Mouse (Mus musculus) MEL (cell line): ENCODE data around the gene Morc3. TPM values are rescaled to one million over a fixed set of nuclear protein-coding genes. Genes with fewer than 3 reads are reported as not detected.

Experiments used
- DNase-seq: peaks from one replicate; pipeline ENCODE4 v3.0.0; 2011; ENCODE audit warnings: low read depth, low spot score
- H3K27ac ChIP-seq: 2 replicates; pipeline ENCODE4 v1.5.1; 2012; ENCODE audit warnings: low read depth, mild to moderate bottlenecking, control low read depth, low read length, moderate library complexity; ENCODE audit not compliant: control insufficient read depth
- H3K27me3 ChIP-seq, 2 experiments: fragments of 150-350 bp in 1 of 2; sonication (generic) in 1 of 2; 2 replicates each; pipeline ENCODE4 v1.6.1; 2012; ENCODE audit warnings: low read length in 2 of 2, mild to moderate bottlenecking in 2 of 2, improper control_type of control experiment in 1 of 2, moderate library complexity in 1 of 2; ENCODE audit not compliant: insufficient read depth in 2 of 2, control insufficient read depth in 1 of 2
- H3K36me3 ChIP-seq, 2 experiments: 2 replicates each; pipeline ENCODE4 v1.6.1; 2012 to 2014; ENCODE audit warnings: low read length in 2 of 2, improper control_type of control experiment in 1 of 2, inconsistent platforms in 1 of 2, mild to moderate bottlenecking in 1 of 2; ENCODE audit not compliant: insufficient read depth in 2 of 2, control insufficient read depth in 1 of 2
- H3K4me1 ChIP-seq, 2 experiments: fragments of 150-350 bp in 1 of 2; sonication (generic) in 1 of 2; 2 replicates each; pipeline ENCODE4 v1.6.1; 2012; ENCODE audit warnings: low read length in 2 of 2, improper control_type of control experiment in 1 of 2, mild to moderate bottlenecking in 1 of 2; ENCODE audit not compliant: insufficient read depth in 2 of 2, control insufficient read depth in 1 of 2
- H3K4me3 ChIP-seq, 2 experiments: fragments of 150-350 bp in 1 of 2; sonication (generic) in 1 of 2; 2 replicates each; pipeline ENCODE4 v1.5.1; 2012; ENCODE audit warnings: low read depth in 2 of 2, low read length in 2 of 2, mild to moderate bottlenecking in 2 of 2, moderate library complexity in 2 of 2, control low read depth in 1 of 2, improper control_type of control experiment in 1 of 2; ENCODE audit not compliant: control insufficient read depth in 1 of 2, insufficient read depth in 1 of 2
- H3K79me2 ChIP-seq: 2 replicates; pipeline ENCODE4 v1.6.1; 2012; ENCODE audit warnings: mild to moderate bottlenecking, low read length, moderate library complexity; ENCODE audit not compliant: control insufficient read depth, poor library complexity, insufficient read depth
- H3K9ac ChIP-seq: 2 replicates; pipeline ENCODE4 v1.6.1; 2012; ENCODE audit warnings: low read depth, mild to moderate bottlenecking, control low read depth, low read length, moderate library complexity; ENCODE audit not compliant: control insufficient read depth, poor library complexity, severe bottlenecking
- H3K9me3 ChIP-seq: fragments of 150-350 bp; sonication (generic); replicated peaks from 2 replicates; pipeline ENCODE4 v1.6.1; 2012; ENCODE audit warnings: mild to moderate bottlenecking, low read length, improper control_type of control experiment, moderate library complexity; ENCODE audit not compliant: insufficient read depth
- BHLHE40 ChIP-seq: IDR thresholded peaks from 2 replicates; pipeline ENCODE4 v1.6.1; 2012; ENCODE audit warnings: low read depth, mild to moderate bottlenecking, inconsistent platforms, low read length, improper control_type of control experiment, borderline replicate concordance
- CHD1 ChIP-seq: IDR thresholded peaks from 2 replicates; pipeline ENCODE4 v1.6.1; 2012; ENCODE audit warnings: low read depth, mild to moderate bottlenecking, inconsistent platforms, low read length, improper control_type of control experiment
- CTCF ChIP-seq, 3 experiments: IDR thresholded peaks in 2 of 3; conservative IDR thresholded peaks in 1 of 3; 2 replicates each; pipeline ENCODE4 v1.5.1; 2011 to 2012; ENCODE audit warnings: low read length in 3 of 3, low read depth in 2 of 3, mild to moderate bottlenecking in 2 of 3, improper control_type of control experiment in 1 of 3, inconsistent platforms in 1 of 3, mixed read lengths in 1 of 3, moderate library complexity in 1 of 3; ENCODE audit not compliant: control insufficient read depth in 1 of 3, insufficient read depth in 1 of 3, poor library complexity in 1 of 3, severe bottlenecking in 1 of 3
- ETS1 ChIP-seq: IDR thresholded peaks from 2 replicates; pipeline ENCODE4 v1.6.1; 2012; ENCODE audit warnings: low read depth, mild to moderate bottlenecking, inconsistent platforms, low read length, improper control_type of control experiment, moderate library complexity
- GABPA ChIP-seq: IDR thresholded peaks from 2 replicates; pipeline ENCODE4 v1.6.1; 2012; ENCODE audit warnings: low read depth, mild to moderate bottlenecking, inconsistent platforms, low read length, improper control_type of control experiment, moderate library complexity
- JUND ChIP-seq: IDR thresholded peaks from 2 replicates; pipeline ENCODE4 v1.6.1; 2011; ENCODE audit warnings: low read depth, mild to moderate bottlenecking, improper control_type of control experiment, low read length
- KAT2A ChIP-seq: conservative IDR thresholded peaks from 2 replicates; pipeline ENCODE4 v1.6.1; 2012; ENCODE audit warnings: low read depth, low read length, improper control_type of control experiment, inconsistent platforms
- MAFK ChIP-seq: IDR thresholded peaks from 2 replicates; pipeline ENCODE4 v1.6.1; 2011; ENCODE audit warnings: low read depth, mild to moderate bottlenecking, low read length, improper control_type of control experiment, borderline replicate concordance
- MAX ChIP-seq: IDR thresholded peaks from 2 replicates; pipeline ENCODE4 v1.6.1; 2011; ENCODE audit warnings: low read length, improper control_type of control experiment
- MAZ ChIP-seq: IDR thresholded peaks from 2 replicates; pipeline ENCODE4 v1.6.1; 2012; ENCODE audit warnings: low read depth, mild to moderate bottlenecking, inconsistent platforms, low read length, improper control_type of control experiment
- MEF2A ChIP-seq: IDR thresholded peaks from 2 replicates; pipeline ENCODE4 v1.6.1; 2014; ENCODE audit warnings: low read depth, mild to moderate bottlenecking, inconsistent platforms, low read length, improper control_type of control experiment; ENCODE audit not compliant: poor library complexity, insufficient replicate concordance, severe bottlenecking; ENCODE audit errors: extremely low read depth
- MYB ChIP-seq: IDR thresholded peaks from 2 replicates; pipeline ENCODE4 v1.6.1; 2011; ENCODE audit warnings: mild to moderate bottlenecking, low read depth, low read length, improper control_type of control experiment
- MYC ChIP-seq: IDR thresholded peaks from 2 replicates; pipeline ENCODE4 v1.6.1; 2011; ENCODE audit warnings: low read depth, mild to moderate bottlenecking, low read length, improper control_type of control experiment, moderate library complexity
- NELFE ChIP-seq: IDR thresholded peaks from 2 replicates; pipeline ENCODE4 v1.6.1; 2011; ENCODE audit warnings: low read depth, low read length, improper control_type of control experiment
- POLR2A ChIP-seq, 2 experiments: IDR thresholded peaks; 2 replicates each; pipeline ENCODE4 v1.6.1; 2011 to 2012; ENCODE audit warnings: low read length in 2 of 2, mild to moderate bottlenecking in 2 of 2, control low read depth in 1 of 2, improper control_type of control experiment in 1 of 2, low read depth in 1 of 2, moderate library complexity in 1 of 2; ENCODE audit not compliant: control insufficient read depth in 1 of 2, insufficient read depth in 1 of 2, poor library complexity in 1 of 2
- RAD21 ChIP-seq: IDR thresholded peaks from 2 replicates; pipeline ENCODE4 v1.6.1; 2011; ENCODE audit warnings: mild to moderate bottlenecking, low read depth, low read length, improper control_type of control experiment
- RCOR1 ChIP-seq: IDR thresholded peaks from 2 replicates; pipeline ENCODE4 v1.6.1; 2012; ENCODE audit warnings: low read depth, mild to moderate bottlenecking, inconsistent platforms, low read length, improper control_type of control experiment
- SIN3A ChIP-seq: IDR thresholded peaks from 2 replicates; pipeline ENCODE4 v1.6.1; 2012; ENCODE audit warnings: low read length, improper control_type of control experiment, inconsistent platforms
- SMC3 ChIP-seq: IDR thresholded peaks from 2 replicates; pipeline ENCODE4 v1.6.1; 2011; ENCODE audit warnings: low read depth, low read length, improper control_type of control experiment
- TAL1 ChIP-seq: IDR thresholded peaks from 2 replicates; pipeline ENCODE4 v1.6.1; 2012; ENCODE audit warnings: mild to moderate bottlenecking, inconsistent platforms, low read length, moderate library complexity, mixed read lengths
- TCF12 ChIP-seq: IDR thresholded peaks from 2 replicates; pipeline ENCODE4 v1.6.1; 2014; ENCODE audit warnings: low read depth, mild to moderate bottlenecking, inconsistent platforms, low read length, improper control_type of control experiment, moderate library complexity
- UBTF ChIP-seq: IDR thresholded peaks from 2 replicates; pipeline ENCODE4 v1.6.1; 2012; ENCODE audit warnings: low read depth, mild to moderate bottlenecking, inconsistent platforms, low read length, improper control_type of control experiment, moderate library complexity, borderline replicate concordance; ENCODE audit not compliant: insufficient read depth
- USF1 ChIP-seq: IDR thresholded peaks from 2 replicates; pipeline ENCODE4 v1.6.1; 2014; ENCODE audit warnings: low read depth, mild to moderate bottlenecking, inconsistent platforms, low read length, improper control_type of control experiment, moderate library complexity
- USF2 ChIP-seq, 2 experiments: IDR thresholded peaks; 2 replicates each; pipeline ENCODE4 v1.6.1; 2011 to 2012; ENCODE audit warnings: improper control_type of control experiment in 2 of 2, low read length in 2 of 2, borderline replicate concordance in 1 of 2, inconsistent platforms in 1 of 2, low read depth in 1 of 2, mild to moderate bottlenecking in 1 of 2; ENCODE audit not compliant: insufficient read depth in 1 of 2
- ZKSCAN1 ChIP-seq: IDR thresholded peaks from 2 replicates; pipeline ENCODE4 v1.6.1; 2012; ENCODE audit warnings: low read depth, mild to moderate bottlenecking, inconsistent platforms, low read length, improper control_type of control experiment, moderate library complexity
- ZMIZ1 ChIP-seq: IDR thresholded peaks from 2 replicates; pipeline ENCODE4 v1.6.1; 2012; ENCODE audit warnings: low read depth, mild to moderate bottlenecking, inconsistent platforms, low read length, improper control_type of control experiment, moderate library complexity
- polyA plus RNA-seq, 2 experiments: library from polyadenylated mRNA; stranded (reverse) in 1 of 2; unstranded in 1 of 2; fragments of >175 nt in 1 of 2; fragments of >200 nt in 1 of 2; gene quantifications; 2 replicates each; pipeline versions ENCODE4 v1.2.1 to v1.2.4; 2012; ENCODE audit warnings: low replicate concordance in 2 of 2, low read depth in 1 of 2; ENCODE audit not compliant: insufficient read length in 2 of 2, insufficient read depth in 1 of 2, missing spikeins in 1 of 2
- total RNA-seq: library from RNA; depleted of rRNA; stranded (reverse); fragments of 300-350 nt; gene quantifications from 2 replicates; pipeline ENCODE4 v1.2.3, GENCODE M21; 2012

Gene Morc3
- total and polyA plus RNA-seq, 3 experiments: 23.3 to 276 (median 39.1) TPM

GRCm38 (mm10) chr16:93884086-93884721, 52.3 kb downstream of the Morc3 start:
- DNase-seq: no peak
- Histone ChIP-seq H3K4me3 (peak overlapping the region; percentile 74 to 90), H3K9ac (peak overlapping the region; percentile 85), H3K9me3 (no peaks in the 10 kb centered on the region), H3K36me3 (peaks cover 2 to 13% of the 10 kb centered on the region in 2 experiments; a peak in 2 of 4 replicates), H3K27ac (0 out of 2 replicates have a peak overlapping the region, but pooled peaks have one; percentile 7), H3K27me3 (no peaks in the 10 kb centered on the region), H3K4me1 (peaks cover 2 to 14% of the 10 kb centered on the region in 2 experiments; a peak in 2 of 4 replicates), H3K79me2 (peaks cover 12% of the 10 kb centered on the region)
- TF ChIP-seq BHLHE40 (peak; percentile 5; the same call in 1 of the 2 replicates), KAT2A (no peak), USF2 (IDR thresholded peaks at IDR 0.05; ENCODE audit: borderline replicate concordance in 1 of 2, insufficient read depth in 1 of 2, low read depth in 1 of 2, low read length in 2 of 2) (0 out of 4 replicates have a peak, but pooled peaks of 1 of the 2 experiments have one; percentile 20), SIN3A (peak; percentile 15; the same call in 1 of the 2 replicates), POLR2A (IDR thresholded peaks at IDR 0.05; ENCODE audit: control insufficient read depth in 1 of 2, insufficient read depth in 1 of 2, low read depth in 1 of 2, low read length in 2 of 2, poor library complexity in 1 of 2) (peak in 1 of 2 experiments; percentile 12; a peak in 1 of 4 replicates), MAX (peak; percentile 54; the same call in 1 of the 2 replicates), MYB (no peak), CTCF (IDR thresholded peaks at IDR 0.05 in 2 of 3, conservative IDR thresholded peaks at IDR 0.05 in 1 of 3; ENCODE audit: control insufficient read depth in 1 of 3, insufficient read depth in 1 of 3, low read depth in 2 of 3, low read length in 3 of 3, poor library complexity in 1 of 3, severe bottlenecking in 1 of 3) (no peak), ETS1 (no peak), MYC (no peak), USF1 (peak; percentile 79)

GRCm38 (mm10) chr16:93884722-93885113, 52.8 kb downstream of the Morc3 start:
- no peak overlapping the region for H3K27ac ChIP-seq
- TF ChIP-seq JUND (no peak), UBTF (no peak), NELFE (no peak), MYC (no peak), MEF2A (no peak), RAD21 (no peak), RCOR1 (no peak), MYB (no peak), CHD1 (no peak), MAZ (no peak), SMC3 (no peak), KAT2A (no peak), CTCF (IDR thresholded peaks at IDR 0.05 in 2 of 3, conservative IDR thresholded peaks at IDR 0.05 in 1 of 3; ENCODE audit: control insufficient read depth in 1 of 3, insufficient read depth in 1 of 3, low read depth in 2 of 3, low read length in 3 of 3, poor library complexity in 1 of 3, severe bottlenecking in 1 of 3) (no peak), TCF12 (no peak), GABPA (no peak), SIN3A (no peak), TAL1 (no peak), MAFK (no peak), ZMIZ1 (no peak), ZKSCAN1 (no peak)
- TF ChIP-seq, all 39 proteins: peak for 0

More at GRCm38 (mm10) chr16:93884722-93885113, 52.8 kb downstream of the Morc3 start:
- no peak for DNase-seq
- Histone ChIP-seq H3K9ac (peak overlapping the region; percentile 85), H3K9me3 (no peaks in the 10 kb centered on the region), H3K36me3 (peaks cover 2 to 13% of the 10 kb centered on the region in 2 experiments; a peak in 2 of 4 replicates), H3K79me2 (peaks cover 12% of the 10 kb centered on the region), H3K4me1 (peaks cover 2 to 14% of the 10 kb centered on the region in 2 experiments; a peak in 2 of 4 replicates), H3K4me3 (peak overlapping the region; percentile 74 to 90), H3K27me3 (no peaks in the 10 kb centered on the region)
